In the genomic region with DNA sequence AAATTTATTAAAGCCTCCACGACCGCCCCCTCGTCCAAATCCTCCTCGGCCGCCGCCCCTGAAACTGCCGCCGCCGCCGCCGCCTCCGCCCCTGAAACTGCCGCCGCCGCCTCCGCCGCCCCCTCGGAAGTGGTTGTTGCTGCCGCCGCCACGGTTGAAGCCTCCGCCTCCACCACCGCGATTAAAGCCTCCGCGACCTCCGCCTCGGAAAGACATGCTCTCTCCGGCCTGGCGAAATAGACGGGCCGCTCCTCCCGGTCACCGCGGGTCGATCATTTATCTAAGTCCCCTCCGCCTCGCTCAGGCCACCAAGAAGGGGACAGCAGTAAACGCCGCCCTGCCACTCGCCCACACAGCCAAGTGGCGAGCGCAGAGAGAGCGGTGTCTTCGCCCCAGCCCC, we compare ENCODE assay signal across 9 mouse cellular contexts. TPM values are rescaled to one million over a fixed set of nuclear protein-coding genes. Genes with fewer than 3 reads are reported as not detected.
A peak's percentile ranks its signal among the peaks of the same experiment; 100 is the strongest.
DNase-seq lines count a peak whose midpoint lies in the region; ATAC-seq and TF ChIP-seq lines count a peak whose summit lies in the region.
"Had no signal": no experiment of that assay in that cellular context is flagged by ENCODE, and none has a peak within 500 bp of the region (broad histone marks: within the 10 kb centered on the region; RNA-seq: fewer than 3 reads in every experiment).

No protein-coding gene starts in this region.

- peak overlapping the region; percentile 60 for H3K4me3 ChIP-seq in cerebellum, adult 2 months (replicated peaks; ENCODE audit: insufficient read depth, low read depth, low read length)
- peak overlapping the region; percentile 90 for H3K4me3 ChIP-seq in hindbrain, postnatal 0 days (ENCODE audit: low read length)
- peak overlapping the region; percentile 86 for H3K4me3 ChIP-seq in lung, postnatal 0 days (ENCODE audit: low read depth, low read length)
- peak overlapping the region; percentile 99 for H3K4me3 ChIP-seq in stomach, embryonic 14.5 days (ENCODE audit: low read depth, low read length)

- no peak for ATAC-seq in hindbrain, postnatal 0 days
- ATAC-seq in lung, postnatal 0 days, result peak; percentile 5; the same call in 1 of the 2 replicates
- ATAC-seq in stomach, embryonic 14.5 days (ENCODE audit: insufficient number of reproducible peaks, insufficient read depth, low FRiP score, low read depth), result no peak

- no peaks in the 10 kb centered on the region for H3K27me3 ChIP-seq in cerebellum, adult 2 months (ENCODE audit: control insufficient read depth, insufficient read depth, low read length)
- H3K27me3 ChIP-seq in hindbrain, postnatal 0 days (ENCODE audit: insufficient read depth, low read length), result no peaks in the 10 kb centered on the region
- H3K27me3 ChIP-seq in lung, postnatal 0 days (replicated peaks; ENCODE audit: insufficient read depth, low read length), result no peaks in the 10 kb centered on the region
- H3K27me3 ChIP-seq in stomach, embryonic 14.5 days (ENCODE audit: control insufficient read depth, insufficient read depth, low read length), result no peaks in the 10 kb centered on the region

- H3K4me1 ChIP-seq in cerebellum, adult 2 months (ENCODE audit: control insufficient read depth, insufficient read depth, low read length), result no peaks in the 10 kb centered on the region
- H3K4me1 ChIP-seq in hindbrain, postnatal 0 days (ENCODE audit: insufficient read depth, low read length), result peaks cover 8% of the 10 kb centered on the region
- H3K4me1 ChIP-seq in lung, postnatal 0 days (ENCODE audit: insufficient read depth, low read depth, low read length), result no peaks in the 10 kb centered on the region
- H3K4me1 ChIP-seq in stomach, embryonic 14.5 days (ENCODE audit: control insufficient read depth, insufficient read depth, low read length), result peaks cover 11% of the 10 kb centered on the region

- no peak for TF ChIP-seq EP300 in lung, postnatal 0 days (IDR thresholded peaks at IDR 0.05)

- H3K9ac ChIP-seq in hindbrain, postnatal 0 days (replicated peaks; ENCODE audit: low read length), result peak overlapping the region; percentile 83
- H3K9ac ChIP-seq in lung, postnatal 0 days (replicated peaks; ENCODE audit: low read depth), result peak overlapping the region; percentile 70
- H3K9ac ChIP-seq in stomach, embryonic 14.5 days (replicated peaks; ENCODE audit: low read depth, low read length), result peak overlapping the region; percentile 75

- 1% methylated on average over 45 of the region's 45 CpGs for WGBS in cerebellum, adult 2 months
- 0% methylated on average over 38 of the region's 45 CpGs for WGBS in hindbrain, postnatal 0 days
- under 1% methylated on average over 42 of the region's 45 CpGs for WGBS in lung, postnatal 0 days
- WGBS in stomach, embryonic 14.5 days, result under 1% methylated on average over 45 of the region's 45 CpGs

- peak overlapping the region; percentile 71 for H3K4me2 ChIP-seq in hindbrain, postnatal 0 days (ENCODE audit: low read depth, low read length)
- peak overlapping the region; percentile 74 for H3K4me2 ChIP-seq in lung, postnatal 0 days (replicated peaks; ENCODE audit: low read depth, low read length)
- peak overlapping the region; percentile 64 for H3K4me2 ChIP-seq in stomach, embryonic 14.5 days (replicated peaks; ENCODE audit: low read depth, low read length)

- peak overlapping the region; percentile 68; the same call in 1 of the 2 replicates for H3K27ac ChIP-seq in cerebellum, adult 2 months (ENCODE audit: insufficient read depth, low read length)
- peak overlapping the region; percentile 84 for H3K27ac ChIP-seq in hindbrain, postnatal 0 days
- peak overlapping the region; percentile 84 for H3K27ac ChIP-seq in lung, postnatal 0 days (ENCODE audit: low read length)
- peak overlapping the region; percentile 75 for H3K27ac ChIP-seq in stomach, embryonic 14.5 days (ENCODE audit: low read length)

- no peaks in the 10 kb centered on the region for H3K36me3 ChIP-seq in hindbrain, postnatal 0 days (ENCODE audit: insufficient read depth, low read length)
- no peaks in the 10 kb centered on the region for H3K36me3 ChIP-seq in lung, postnatal 0 days (ENCODE audit: insufficient read depth, low read length)
- peaks cover 15% of the 10 kb centered on the region for H3K36me3 ChIP-seq in stomach, embryonic 14.5 days (ENCODE audit: control insufficient read depth, insufficient read depth, low read length)

- H3K9me3 ChIP-seq in hindbrain, postnatal 0 days (ENCODE audit: low read length), result no peaks in the 10 kb centered on the region
- H3K9me3 ChIP-seq in lung, postnatal 0 days (ENCODE audit: low read length), result no peaks in the 10 kb centered on the region
- no peaks in the 10 kb centered on the region for H3K9me3 ChIP-seq in stomach, embryonic 14.5 days (ENCODE audit: control insufficient read depth, low read depth, low read length)

- no peak for TF ChIP-seq CTCF in cerebellum, adult 2 months (IDR thresholded peaks at IDR 0.05; ENCODE audit: borderline replicate concordance, insufficient read depth, low read depth, low read length)
- no peak for TF ChIP-seq CTCF in hindbrain, postnatal 0 days (IDR thresholded peaks at IDR 0.05; ENCODE audit: low read depth)
- no peak for TF ChIP-seq CTCF in lung, postnatal 0 days (IDR thresholded peaks at IDR 0.05)

- DNase-seq in cerebellum, adult 2 months, result no peak
- DNase-seq in cerebellum, adult 9-10 months, result no peak
- peak; percentile 41 for DNase-seq in urinary bladder, postnatal 25 days (ENCODE audit: low spot score)
- DNase-seq in urinary bladder, adult 2 months (ENCODE audit: low spot score), result no peak
- DNase-seq in hindbrain, postnatal 0 days (ENCODE audit: low spot score), result no peak
- peak; percentile 23 for DNase-seq in lung, postnatal 0 days (ENCODE audit: low spot score)
- DNase-seq in layer of hippocampus, adult 18-20 months (ENCODE audit: low spot score in 2 of 2), result no peak

- TF ChIP-seq POLR2A in cerebellum, adult 2 months (IDR thresholded peaks at IDR 0.05; ENCODE audit: borderline replicate concordance, insufficient read depth, low read length), result no peak

RNA-seq across cellular contexts. Expression of a gene that starts 0.6 kb away (rescaled TPM):
- 33.8 and 38.3 TPM in 2 replicates for polyA plus RNA-seq in cerebellum, adult 2 months (2012; rRNA removed)
- polyA plus RNA-seq in urinary bladder, adult 2 months (2012; rRNA removed), result 42.3 and 44.0 TPM in 2 replicates
- total RNA-seq in hindbrain, postnatal 0 days (2014; rRNA removed), result 1.7 and 5.1 TPM in 2 replicates
- polyA plus RNA-seq in hindbrain, postnatal 0 days (2015; fragmentation: Nextera tagmentation; extraction: Ambion mirVana), result 37.0 and 37.3 TPM in 2 replicates
- polyA plus RNA-seq in lung, postnatal 0 days (2015; fragmentation: Nextera tagmentation; extraction: Ambion mirVana), result 17.9 and 21.0 TPM in 2 replicates
- 29.5 and 39.4 TPM in 2 replicates for polyA plus RNA-seq in stomach, embryonic 14.5 days (2014; fragmentation: Nextera tagmentation; extraction: Ambion mirVana)
- 10 to 100 TPM; 43.7 to 46.6 TPM for total RNA-seq in layer of hippocampus, adult 18-20 months (2021)

RNA-seq across cellular contexts. Expression of a gene that starts 5.1 kb away (rescaled TPM):
- polyA plus RNA-seq in cerebellum, adult 2 months (2012; rRNA removed), result 0.06 and 0.15 TPM in 2 replicates
- 0.34 and 0.39 TPM in 2 replicates for polyA plus RNA-seq in urinary bladder, adult 2 months (2012; rRNA removed)
- total RNA-seq in hindbrain, postnatal 0 days (2014; rRNA removed), result 0.22 TPM in 1 of 2 replicates, not detected in the other
- polyA plus RNA-seq in hindbrain, postnatal 0 days (2015; fragmentation: Nextera tagmentation; extraction: Ambion mirVana), result 0.33 and 0.55 TPM in 2 replicates
- 1.3 and 1.5 TPM in 2 replicates for polyA plus RNA-seq in lung, postnatal 0 days (2015; fragmentation: Nextera tagmentation; extraction: Ambion mirVana)
- polyA plus RNA-seq in stomach, embryonic 14.5 days (2014; fragmentation: Nextera tagmentation; extraction: Ambion mirVana), result 67.4 and 76.1 TPM in 2 replicates
- not detected for total RNA-seq in layer of hippocampus, adult 18-20 months (2021)

RNA-seq across cellular contexts. Expression of a gene that starts 8.2 kb away (rescaled TPM):
- 0.77 and 0.79 TPM in 2 replicates for polyA plus RNA-seq in cerebellum, adult 2 months (2012; rRNA removed)
- polyA plus RNA-seq in urinary bladder, adult 2 months (2012; rRNA removed), result 0.19 and 0.24 TPM in 2 replicates
- 0.11 and 0.52 TPM in 2 replicates for total RNA-seq in hindbrain, postnatal 0 days (2014; rRNA removed)
- polyA plus RNA-seq in hindbrain, postnatal 0 days (2015; fragmentation: Nextera tagmentation; extraction: Ambion mirVana), result 0.33 and 0.41 TPM in 2 replicates
- polyA plus RNA-seq in lung, postnatal 0 days (2015; fragmentation: Nextera tagmentation; extraction: Ambion mirVana), result not detected in 2 replicates
- not detected in 2 replicates for polyA plus RNA-seq in stomach, embryonic 14.5 days (2014; fragmentation: Nextera tagmentation; extraction: Ambion mirVana)
- total RNA-seq in layer of hippocampus, adult 18-20 months (2021), result under 1 TPM; 0.62 to 0.68 TPM
- total RNA-seq: heart, postnatal 14 days had no signal

RNA-seq across cellular contexts. Expression of a gene that starts 26.8 kb away (rescaled TPM):
- 0.29 and 0.46 TPM in 2 replicates for polyA plus RNA-seq in cerebellum, adult 2 months (2012; rRNA removed)
- 0.12 and 0.16 TPM in 2 replicates for polyA plus RNA-seq in urinary bladder, adult 2 months (2012; rRNA removed)
- total RNA-seq in hindbrain, postnatal 0 days (2014; rRNA removed), result not detected in 2 replicates
- 0.06 TPM in 1 of 2 replicates, not detected in the other for polyA plus RNA-seq in hindbrain, postnatal 0 days (2015; fragmentation: Nextera tagmentation; extraction: Ambion mirVana)
- not detected in 2 replicates for polyA plus RNA-seq in lung, postnatal 0 days (2015; fragmentation: Nextera tagmentation; extraction: Ambion mirVana)
- polyA plus RNA-seq in stomach, embryonic 14.5 days (2014; fragmentation: Nextera tagmentation; extraction: Ambion mirVana), result 0.16 TPM in 1 of 2 replicates, not detected in the other
- not detected for total RNA-seq in layer of hippocampus, adult 18-20 months (2021)
- total RNA-seq: heart, postnatal 14 days had no signal

RNA-seq across cellular contexts. Expression of a gene that starts 47.8 kb away (rescaled TPM):
- 30.8 and 32.3 TPM in 2 replicates for polyA plus RNA-seq in cerebellum, adult 2 months (2012; rRNA removed)
- polyA plus RNA-seq in urinary bladder, adult 2 months (2012; rRNA removed), result 20.2 and 23.8 TPM in 2 replicates
- total RNA-seq in hindbrain, postnatal 0 days (2014; rRNA removed), result 28.5 and 31.3 TPM in 2 replicates
- 52.9 and 53.3 TPM in 2 replicates for polyA plus RNA-seq in hindbrain, postnatal 0 days (2015; fragmentation: Nextera tagmentation; extraction: Ambion mirVana)
- polyA plus RNA-seq in lung, postnatal 0 days (2015; fragmentation: Nextera tagmentation; extraction: Ambion mirVana), result 34.0 and 43.7 TPM in 2 replicates
- polyA plus RNA-seq in stomach, embryonic 14.5 days (2014; fragmentation: Nextera tagmentation; extraction: Ambion mirVana), result 38.5 and 50.1 TPM in 2 replicates
- total RNA-seq in layer of hippocampus, adult 18-20 months (2021), result 10 to 100 TPM; 22.3 to 23.6 TPM

Comparison
In these comparisons a context has a peak if more than half of its experiments do, and no peak if none do; other contexts are left out.
1. DNase-seq: peak in urinary bladder, postnatal 25 days (single experiment) and lung, postnatal 0 days (single experiment); none in cerebellum, adult 2 months (0 of 2), cerebellum, adult 9-10 months (single experiment), urinary bladder, adult 2 months (single experiment), hindbrain, postnatal 0 days (single experiment) and layer of hippocampus, adult 18-20 months (0 of 2).
2. RNA of a gene that starts 5.1 kb away (polyA plus RNA-seq): 67.4 to 76.1 TPM in stomach, embryonic 14.5 days; 1.3 to 1.5 TPM in lung, postnatal 0 days, 0.33 to 0.55 TPM in hindbrain, postnatal 0 days, 0.34 to 0.39 TPM in urinary bladder, adult 2 months and 0.06 to 0.15 TPM in cerebellum, adult 2 months; every median in the first group is over 10 times any median in the second.
3. Peak in every context shown above with its lines, with median percentiles within 50 percentile points of each other: H3K27ac ChIP-seq, H3K4me3 ChIP-seq, H3K4me2 ChIP-seq and H3K9ac ChIP-seq.